In the genomic region with DNA sequence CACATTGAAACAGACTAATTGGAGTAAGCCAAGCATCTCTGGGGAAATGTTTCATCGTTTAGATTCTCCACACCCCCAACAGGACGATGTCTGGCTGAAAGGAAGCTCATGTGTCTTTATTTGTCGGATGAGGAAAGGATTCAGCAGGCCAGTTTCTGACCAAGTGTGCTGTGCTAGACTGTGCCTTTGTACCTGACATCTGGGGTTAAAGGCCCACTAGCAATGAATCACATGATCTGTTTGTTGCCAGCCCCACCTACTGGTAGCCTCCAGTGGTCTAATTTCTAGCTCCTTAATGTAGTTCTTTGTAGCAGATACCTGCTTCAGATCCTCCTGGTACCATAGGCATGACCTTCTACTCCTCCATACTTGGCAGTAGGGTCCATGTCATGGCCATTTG, we compare ENCODE assay signal across 11 mouse cellular contexts.
DNase-seq lines count a peak whose midpoint lies in the region; ATAC-seq lines count a peak whose summit lies in the region.
"Had no signal": no experiment of that assay in that cellular context is flagged by ENCODE, and none has a peak within 500 bp of the region (broad histone marks: within the 10 kb centered on the region; RNA-seq: fewer than 3 reads in every experiment).

No protein-coding gene starts in this region.

- 64% methylated on average over 3 of the region's 3 CpGs for WGBS in midbrain, embryonic 14.5 days
- WGBS in midbrain, embryonic 10.5 days, result 75% methylated on average over 3 of the region's 3 CpGs

- no peak overlapping the region for H3K4me3 ChIP-seq in midbrain, embryonic 14.5 days (replicated peaks; ENCODE audit: low read depth, low read length)
- no peak overlapping the region for H3K4me3 ChIP-seq in midbrain, embryonic 10.5 days
- H3K4me3 ChIP-seq: embryonic facial prominence, embryonic 15.5 days; lung, embryonic 15.5 days; stomach, embryonic 15.5 days had no signal

- H3K4me2 ChIP-seq in midbrain, embryonic 14.5 days (ENCODE audit: low read length), result no peak overlapping the region
- H3K4me2 ChIP-seq: embryonic facial prominence, embryonic 15.5 days; lung, embryonic 15.5 days; stomach, embryonic 15.5 days had no signal

- no peak overlapping the region for H3K27ac ChIP-seq in midbrain, embryonic 14.5 days (replicated peaks; ENCODE audit: low read depth, low read length)
- H3K27ac ChIP-seq in midbrain, embryonic 10.5 days (replicated peaks), result no peak overlapping the region
- H3K27ac ChIP-seq: embryonic facial prominence, embryonic 15.5 days; lung, embryonic 15.5 days; stomach, embryonic 15.5 days had no signal

- no peak for ATAC-seq in midbrain, embryonic 14.5 days (ENCODE audit: low FRiP score, low TSS enrichment)

- no peaks in the 10 kb centered on the region for H3K9me3 ChIP-seq in midbrain, embryonic 14.5 days (ENCODE audit: control insufficient read depth, low read length)
- H3K9me3 ChIP-seq in midbrain, embryonic 10.5 days (replicated peaks), result no peaks in the 10 kb centered on the region
- H3K9me3 ChIP-seq: embryonic facial prominence, embryonic 15.5 days; lung, embryonic 15.5 days; stomach, embryonic 15.5 days had no signal

- H3K36me3 ChIP-seq in midbrain, embryonic 14.5 days (ENCODE audit: control insufficient read depth, insufficient read depth, low read length), result no peaks in the 10 kb centered on the region
- H3K36me3 ChIP-seq in midbrain, embryonic 10.5 days, result no peaks in the 10 kb centered on the region
- H3K36me3 ChIP-seq: embryonic facial prominence, embryonic 15.5 days; lung, embryonic 15.5 days; stomach, embryonic 15.5 days had no signal

- no peak overlapping the region for H3K9ac ChIP-seq in midbrain, embryonic 14.5 days (replicated peaks; ENCODE audit: low read length)
- H3K9ac ChIP-seq: embryonic facial prominence, embryonic 15.5 days; lung, embryonic 15.5 days; stomach, embryonic 15.5 days had no signal

- peak; percentile 14 for DNase-seq in midbrain, embryonic 14.5 days
- no peak for DNase-seq in midbrain, embryonic 10.5 days (ENCODE audit: low spot score)
- DNase-seq in adipocyte (ENCODE audit: low spot score), result peak; percentile 26
- peak; percentile 37 for DNase-seq in kidney, postnatal 10 days
- DNase-seq in retina, postnatal 1 day, result peak; percentile 12
- no peak for DNase-seq in urinary bladder, postnatal 4 days (ENCODE audit: low spot score in 2 of 2)
- no peak for DNase-seq in spleen, postnatal 4 days (ENCODE audit: low spot score in 2 of 2)
- DNase-seq in left cerebral cortex, postnatal 14 days (ENCODE audit: low spot score in 2 of 2), result no peak

- H3K4me1 ChIP-seq in midbrain, embryonic 14.5 days (ENCODE audit: control insufficient read depth, insufficient read depth, low read length), result no peaks in the 10 kb centered on the region
- peaks cover 6% of the 10 kb centered on the region; the same call in 1 of the 2 replicates for H3K4me1 ChIP-seq in midbrain, embryonic 10.5 days

- intact Hi-C loops in left cerebral cortex, postnatal 14 days (cut with DNase I), result no loop called here

- no peaks in the 10 kb centered on the region for H3K27me3 ChIP-seq in midbrain, embryonic 14.5 days (ENCODE audit: control insufficient read depth, insufficient read depth, low read length)
- H3K27me3 ChIP-seq in midbrain, embryonic 10.5 days (ENCODE audit: low read depth, poor library complexity, severe bottlenecking), result no peaks in the 10 kb centered on the region
- H3K27me3 ChIP-seq: embryonic facial prominence, embryonic 15.5 days; lung, embryonic 15.5 days; stomach, embryonic 15.5 days had no signal

Comparison
In these comparisons a context has a peak if more than half of its experiments do, and no peak if none do; other contexts are left out.
1. DNase-seq: peak in midbrain, embryonic 14.5 days (single experiment), adipocyte (single experiment), kidney, postnatal 10 days (single experiment) and retina, postnatal 1 day (single experiment); none in midbrain, embryonic 10.5 days (single experiment), urinary bladder, postnatal 4 days (0 of 2), spleen, postnatal 4 days (0 of 2) and left cerebral cortex, postnatal 14 days (0 of 2).